Mouse (Mus musculus): ENCODE measurements around the gene Gapvd1. TPM values are rescaled to one million over a fixed set of nuclear protein-coding genes. Genes with fewer than 3 reads are reported as not detected.

Gene Gapvd1
- polyA plus RNA-seq, 1 experiment = 86.3 TPM

GRCm38 (mm10) chr2:34773673-34774072 is 18.6 kb upstream of the Gapvd1 start:
- Histone ChIP-seq H3K36me3 (ENCODE audit: control insufficient read depth, insufficient read depth, low read length, poor library complexity, severe bottlenecking) (peaks cover 57% of the 10 kb centered on the region), H3K27ac (ENCODE audit: insufficient read depth, low read length) (no peak overlapping the region), H3K9ac (ENCODE audit: low read depth, poor library complexity, severe bottlenecking) (no peak overlapping the region), H3K4me3 (ENCODE audit: low read depth, low read length) (no peak overlapping the region), H3K27me3 (ENCODE audit: control insufficient read depth, insufficient read depth, low read length, poor library complexity, severe bottlenecking) (no peaks in the 10 kb centered on the region), H3K9me3 (replicated peaks; ENCODE audit: control insufficient read depth, insufficient read depth, low read length, poor library complexity, severe bottlenecking) (no peaks in the 10 kb centered on the region), H3K4me1 (ENCODE audit: control insufficient read depth, insufficient read depth, low read length) (peaks cover 2% of the 10 kb centered on the region)
- TF ChIP-seq CTCF (IDR thresholded peaks at IDR 0.05; ENCODE audit: low read depth, low read length) (no peak), EP300 (IDR thresholded peaks at IDR 0.05; ENCODE audit: insufficient read depth, low read depth, low read length) (no peak), POLR2A (IDR thresholded peaks at IDR 0.05; ENCODE audit: insufficient read depth, low read length) (no peak)

DNA sequence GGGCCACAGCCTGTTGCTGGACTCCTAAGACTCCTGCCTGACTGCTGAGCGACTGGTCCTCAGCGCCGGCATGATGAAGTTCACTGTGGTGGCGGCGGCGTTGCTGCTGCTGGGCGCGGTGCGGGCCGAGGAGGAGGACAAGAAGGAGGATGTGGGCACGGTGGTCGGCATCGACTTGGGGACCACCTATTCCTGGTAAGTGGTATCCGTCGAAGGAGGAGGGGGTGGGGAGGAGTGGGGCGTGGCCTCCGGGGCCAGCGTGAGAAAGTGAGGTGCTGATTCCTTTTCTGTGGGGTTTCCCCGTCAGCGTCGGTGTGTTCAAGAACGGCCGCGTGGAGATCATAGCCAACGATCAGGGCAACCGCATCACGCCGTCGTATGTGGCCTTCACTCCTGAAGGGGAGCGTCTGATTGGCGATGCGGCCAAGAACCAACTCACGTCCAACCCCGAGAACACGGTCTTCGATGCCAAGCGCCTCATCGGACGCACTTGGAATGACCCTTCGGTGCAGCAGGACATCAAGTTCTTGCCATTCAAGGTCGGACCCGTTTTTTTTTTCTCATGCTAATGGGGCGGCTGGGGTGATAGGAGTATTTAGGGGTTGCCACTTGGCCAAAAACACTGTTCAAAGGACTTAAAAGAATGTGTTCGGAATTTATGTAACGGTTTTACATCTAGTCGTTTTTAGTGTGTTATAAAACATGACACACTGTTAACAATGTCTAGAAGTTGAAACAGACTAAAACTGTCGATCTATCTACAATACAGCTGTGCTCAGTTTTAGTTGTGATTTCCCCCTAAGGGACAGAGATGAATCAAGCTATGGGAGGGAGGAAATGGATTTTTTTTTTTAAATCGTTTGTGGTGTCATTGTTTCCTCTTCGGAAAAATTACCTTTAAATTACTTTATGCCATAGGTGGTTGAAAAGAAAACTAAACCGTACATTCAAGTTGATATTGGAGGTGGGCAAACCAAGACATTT is 17.5 kb upstream of the Gapvd1 start:
- H3K27me3 ChIP-seq (ENCODE audit: control insufficient read depth, insufficient read depth, low read length, poor library complexity, severe bottlenecking) = no peaks in the 10 kb centered on the region
- TF ChIP-seq EP300 (IDR thresholded peaks at IDR 0.05; ENCODE audit: insufficient read depth, low read depth, low read length) (no peak), POLR2A (IDR thresholded peaks at IDR 0.05; ENCODE audit: insufficient read depth, low read length) (no peak), CTCF (IDR thresholded peaks at IDR 0.05; ENCODE audit: low read depth, low read length) (no peak)
- no peak overlapping the region for H3K27ac ChIP-seq (ENCODE audit: insufficient read depth, low read length)
- H3K36me3 ChIP-seq (ENCODE audit: control insufficient read depth, insufficient read depth, low read length, poor library complexity, severe bottlenecking) = peaks cover 46% of the 10 kb centered on the region
- peak overlapping the region; percentile 92 for H3K4me3 ChIP-seq (ENCODE audit: low read depth, low read length)
- no peaks in the 10 kb centered on the region for H3K9me3 ChIP-seq (replicated peaks; ENCODE audit: control insufficient read depth, insufficient read depth, low read length, poor library complexity, severe bottlenecking)
- H3K4me1 ChIP-seq (ENCODE audit: control insufficient read depth, insufficient read depth, low read length) = peaks cover 2% of the 10 kb centered on the region
- H3K9ac ChIP-seq (ENCODE audit: low read depth, poor library complexity, severe bottlenecking) = peak overlapping the region; percentile 73

DNA sequence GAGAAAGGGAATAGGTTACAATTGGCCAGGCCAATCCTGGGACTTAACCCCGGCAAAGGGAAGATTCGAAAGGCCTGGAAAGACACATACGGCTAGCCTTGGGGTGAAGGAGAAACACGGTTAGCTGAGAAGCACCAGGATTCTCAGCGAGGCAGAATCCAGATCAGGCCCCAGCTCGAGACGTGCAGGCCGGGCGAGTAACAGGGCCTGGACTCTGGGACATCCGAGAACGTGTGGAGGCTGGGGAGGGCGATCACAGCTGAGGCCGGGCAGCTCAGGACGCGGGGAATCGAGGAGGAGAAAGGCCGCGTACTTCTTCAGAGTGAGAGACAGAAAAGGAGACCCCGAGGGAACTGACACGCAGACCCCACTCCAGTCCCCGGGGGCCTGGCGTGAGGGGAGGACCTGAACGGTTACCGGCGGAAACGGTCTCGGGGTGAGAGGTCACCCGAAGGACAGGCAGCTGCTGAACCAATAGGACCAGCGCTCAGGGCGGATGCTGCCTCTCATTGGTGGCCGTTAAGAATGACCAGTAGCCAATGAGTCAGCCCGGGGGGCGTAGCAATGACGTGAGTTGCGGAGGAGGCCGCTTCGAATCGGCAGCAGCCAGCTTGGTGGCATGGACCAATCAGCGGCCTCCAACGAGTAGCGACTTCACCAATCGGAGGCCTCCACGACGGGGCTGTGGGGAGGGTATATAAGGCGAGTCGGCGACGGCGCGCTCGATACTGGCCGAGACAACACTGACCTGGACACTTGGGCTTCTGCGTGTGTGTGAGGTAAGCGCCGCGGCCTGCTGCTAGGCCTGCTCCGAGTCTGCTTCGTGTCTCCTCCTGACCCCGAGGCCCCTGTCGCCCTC is 16.6 kb upstream of the Gapvd1 start, which contains the start of gene Hspa5:
Gene Hspa5, plus strand, starts transcription at position 603 of the 859 bp plus-strand sequence.
- Histone ChIP-seq H3K9me3 (replicated peaks; ENCODE audit: control insufficient read depth, insufficient read depth, low read length, poor library complexity, severe bottlenecking) (no peaks in the 10 kb centered on the region), H3K4me1 (ENCODE audit: control insufficient read depth, insufficient read depth, low read length) (peaks cover 2% of the 10 kb centered on the region), H3K36me3 (ENCODE audit: control insufficient read depth, insufficient read depth, low read length, poor library complexity, severe bottlenecking) (peaks cover 39% of the 10 kb centered on the region), H3K4me3 (ENCODE audit: low read depth, low read length) (peak within 1 kb of the TSS; percentile 97), H3K27ac (ENCODE audit: insufficient read depth, low read length) (peak within 1 kb of the TSS; percentile 55), H3K9ac (ENCODE audit: low read depth, poor library complexity, severe bottlenecking) (peak within 1 kb of the TSS; percentile 86), H3K27me3 (ENCODE audit: control insufficient read depth, insufficient read depth, low read length, poor library complexity, severe bottlenecking) (no peaks in the 10 kb centered on the region)
- peak; percentile 99 for TF ChIP-seq POLR2A (IDR thresholded peaks at IDR 0.05; ENCODE audit: insufficient read depth, low read length)
- TF ChIP-seq EP300 (IDR thresholded peaks at IDR 0.05; ENCODE audit: insufficient read depth, low read depth, low read length) = peak; percentile 52; the same call in 1 of the 2 replicates
- no peak for TF ChIP-seq CTCF (IDR thresholded peaks at IDR 0.05; ENCODE audit: low read depth, low read length)

DNA sequence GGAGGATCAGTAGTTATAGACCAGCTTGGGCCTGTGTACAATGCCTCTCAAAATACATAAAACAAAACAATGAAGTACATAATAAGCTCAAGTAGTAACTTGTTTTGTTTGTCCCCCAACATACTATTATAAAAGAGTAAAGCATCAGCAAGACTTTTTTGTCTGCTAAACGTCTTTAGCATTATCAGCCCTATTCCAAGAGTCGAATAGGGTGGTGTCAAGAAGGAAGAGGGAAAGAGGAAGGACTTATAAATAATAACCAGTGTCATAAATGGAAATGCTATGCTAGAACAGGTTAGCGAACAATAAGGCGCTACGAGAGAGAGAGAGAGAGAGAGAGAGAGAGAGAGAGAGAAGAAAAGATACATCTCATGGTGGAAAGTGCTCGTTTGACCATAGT is 15.9 kb upstream of the Gapvd1 start:
- H3K9me3 ChIP-seq (replicated peaks; ENCODE audit: control insufficient read depth, insufficient read depth, low read length, poor library complexity, severe bottlenecking) = no peaks in the 10 kb centered on the region
- TF ChIP-seq EP300 (IDR thresholded peaks at IDR 0.05; ENCODE audit: insufficient read depth, low read depth, low read length) = no peak
- TF ChIP-seq POLR2A (IDR thresholded peaks at IDR 0.05; ENCODE audit: insufficient read depth, low read length) = no peak
- TF ChIP-seq CTCF (IDR thresholded peaks at IDR 0.05; ENCODE audit: low read depth, low read length) = no peak

DNA sequence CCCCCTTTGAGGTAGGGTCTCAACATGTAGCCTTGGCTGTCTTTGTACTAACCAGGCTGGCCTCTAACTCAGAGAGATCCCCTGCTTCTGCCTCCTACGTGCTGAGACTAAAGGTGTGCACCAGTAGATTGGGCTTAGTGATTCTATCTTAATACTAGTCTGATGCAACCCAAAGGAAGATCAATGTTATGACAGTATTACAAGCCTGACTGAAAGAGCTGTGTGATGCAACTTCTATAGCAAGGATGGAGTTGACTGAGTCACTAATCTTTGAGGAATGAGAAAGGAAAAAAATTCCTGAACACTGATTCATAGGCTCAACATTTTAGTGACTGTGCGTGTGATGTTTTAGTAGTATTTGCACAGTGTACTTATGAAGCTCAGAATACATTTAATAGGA is 15.0 kb upstream of the Gapvd1 start:
- H3K4me1 ChIP-seq (ENCODE audit: control insufficient read depth, insufficient read depth, low read length) = peaks cover 2% of the 10 kb centered on the region
- H3K9me3 ChIP-seq (replicated peaks; ENCODE audit: control insufficient read depth, insufficient read depth, low read length, poor library complexity, severe bottlenecking) = no peaks in the 10 kb centered on the region
- H3K27me3 ChIP-seq (ENCODE audit: control insufficient read depth, insufficient read depth, low read length, poor library complexity, severe bottlenecking) = no peaks in the 10 kb centered on the region
- TF ChIP-seq POLR2A (IDR thresholded peaks at IDR 0.05; ENCODE audit: insufficient read depth, low read length) = no peak
- no peak for TF ChIP-seq EP300 (IDR thresholded peaks at IDR 0.05; ENCODE audit: insufficient read depth, low read depth, low read length)
- no peak for TF ChIP-seq CTCF (IDR thresholded peaks at IDR 0.05; ENCODE audit: low read depth, low read length)
- H3K36me3 ChIP-seq (ENCODE audit: control insufficient read depth, insufficient read depth, low read length, poor library complexity, severe bottlenecking) = peaks cover 24% of the 10 kb centered on the region
- H3K27ac ChIP-seq (ENCODE audit: insufficient read depth, low read length) = no peak overlapping the region
- no peak overlapping the region for H3K4me3 ChIP-seq (ENCODE audit: low read depth, low read length)
- no peak overlapping the region for H3K9ac ChIP-seq (ENCODE audit: low read depth, poor library complexity, severe bottlenecking)

More for the DNA sequence above, 15.9 kb upstream of the Gapvd1 start:
- Histone ChIP-seq H3K4me3 (ENCODE audit: low read depth, low read length) (peak overlapping the region; percentile 97), H3K9ac (ENCODE audit: low read depth, poor library complexity, severe bottlenecking) (peak overlapping the region; percentile 86), H3K36me3 (ENCODE audit: control insufficient read depth, insufficient read depth, low read length, poor library complexity, severe bottlenecking) (peaks cover 32% of the 10 kb centered on the region), H3K4me1 (ENCODE audit: control insufficient read depth, insufficient read depth, low read length) (peaks cover 2% of the 10 kb centered on the region), H3K27ac (ENCODE audit: insufficient read depth, low read length) (peak overlapping the region; percentile 55), H3K27me3 (ENCODE audit: control insufficient read depth, insufficient read depth, low read length, poor library complexity, severe bottlenecking) (no peaks in the 10 kb centered on the region)
